ENCODE assay signal across 15 mouse cellular contexts in genomic region chr3:36797025-36797424, GRCm38 (mm10).
A peak's percentile ranks its signal among the peaks of the same experiment; 100 is the strongest.
DNase-seq lines count a peak whose midpoint lies in the region; ATAC-seq lines count a peak whose summit lies in the region.
"Had no signal": no experiment of that assay in that cellular context is flagged by ENCODE, and none has a peak within 500 bp of the region (broad histone marks: within the 10 kb centered on the region; RNA-seq: fewer than 3 reads in every experiment).

No protein-coding gene starts in this region.

- DNase-seq in heart, embryonic 10.5 days (ENCODE audit: low spot score): peak; percentile 39
- no peak for DNase-seq in heart, postnatal 25 days (ENCODE audit: low spot score)
- DNase-seq in 416B (ENCODE audit: low read depth): peak; percentile 46
- DNase-seq in embryonic facial prominence, embryonic 14.5 days (ENCODE audit: low spot score): peak; percentile 39
- no peak for DNase-seq in hindbrain, embryonic 14.5 days (ENCODE audit: low spot score)
- DNase-seq in layer of hippocampus, adult 8-10 months (ENCODE audit: low spot score in 2 of 2): no peak
- DNase-seq: cerebellum, adult 11-12 months; gastrocnemius, postnatal 14 days; heart, postnatal 10 days; lung, postnatal 10 days had no signal

- ATAC-seq in embryonic facial prominence, embryonic 14.5 days (ENCODE audit: low read depth): no peak
- ATAC-seq in kidney, embryonic 15.5 days (replicated peaks; ENCODE audit: low FRiP score): peak; percentile 58; the same call in 1 of the 2 replicates
- no peak for ATAC-seq in hindbrain, embryonic 14.5 days (ENCODE audit: low FRiP score)
- no peak for ATAC-seq in neural tube, embryonic 15.5 days (ENCODE audit: low FRiP score)

- 53% methylated on average over 4 of the region's 4 CpGs for WGBS in heart, embryonic 10.5 days
- WGBS in embryonic facial prominence, embryonic 14.5 days: 18% methylated on average over 4 of the region's 4 CpGs
- 31% methylated on average over 4 of the region's 4 CpGs for WGBS in kidney, embryonic 15.5 days
- WGBS in hindbrain, embryonic 14.5 days: 63% methylated on average over 4 of the region's 4 CpGs
- 59% methylated on average over 4 of the region's 4 CpGs for WGBS in neural tube, embryonic 15.5 days

- no peak overlapping the region for H3K9ac ChIP-seq in embryonic facial prominence, embryonic 14.5 days (ENCODE audit: low read depth, low read length)
- no peak overlapping the region for H3K9ac ChIP-seq in kidney, embryonic 15.5 days
- H3K9ac ChIP-seq in hindbrain, embryonic 14.5 days: no peak overlapping the region
- H3K9ac ChIP-seq in neural tube, embryonic 15.5 days (replicated peaks): no peak overlapping the region
- H3K9ac ChIP-seq: midbrain, embryonic 12.5 days had no signal

- H3K36me3 ChIP-seq in heart, embryonic 10.5 days: no peaks in the 10 kb centered on the region
- no peaks in the 10 kb centered on the region for H3K36me3 ChIP-seq in embryonic facial prominence, embryonic 14.5 days (ENCODE audit: control insufficient read depth, insufficient read depth, low read length)
- no peaks in the 10 kb centered on the region for H3K36me3 ChIP-seq in kidney, embryonic 15.5 days
- no peaks in the 10 kb centered on the region for H3K36me3 ChIP-seq in hindbrain, embryonic 14.5 days (replicated peaks; ENCODE audit: control insufficient read depth, insufficient read depth)
- H3K36me3 ChIP-seq in neural tube, embryonic 15.5 days: no peaks in the 10 kb centered on the region
- H3K36me3 ChIP-seq: G1E; midbrain, embryonic 12.5 days had no signal

- intact Hi-C loops in heart, postnatal 25 days (cut with DNase I): no loop called here

- H3K9me3 ChIP-seq in heart, embryonic 10.5 days: no peaks in the 10 kb centered on the region
- H3K9me3 ChIP-seq in embryonic facial prominence, embryonic 14.5 days (ENCODE audit: control insufficient read depth, low read length): no peaks in the 10 kb centered on the region
- H3K9me3 ChIP-seq in kidney, embryonic 15.5 days (replicated peaks): no peaks in the 10 kb centered on the region
- H3K9me3 ChIP-seq in hindbrain, embryonic 14.5 days (ENCODE audit: control insufficient read depth, low read length): no peaks in the 10 kb centered on the region
- no peaks in the 10 kb centered on the region for H3K9me3 ChIP-seq in neural tube, embryonic 15.5 days (replicated peaks)
- H3K9me3 ChIP-seq: G1E; midbrain, embryonic 12.5 days had no signal

- no peaks in the 10 kb centered on the region for H3K27me3 ChIP-seq in heart, embryonic 10.5 days (ENCODE audit: insufficient read depth, poor library complexity, severe bottlenecking)
- no peaks in the 10 kb centered on the region for H3K27me3 ChIP-seq in embryonic facial prominence, embryonic 14.5 days (replicated peaks; ENCODE audit: control insufficient read depth, insufficient read depth, low read length)
- H3K27me3 ChIP-seq in kidney, embryonic 15.5 days: no peaks in the 10 kb centered on the region
- H3K27me3 ChIP-seq in hindbrain, embryonic 14.5 days (ENCODE audit: control insufficient read depth, insufficient read depth, low read length): no peaks in the 10 kb centered on the region
- H3K27me3 ChIP-seq in neural tube, embryonic 15.5 days (replicated peaks): no peaks in the 10 kb centered on the region
- H3K27me3 ChIP-seq: midbrain, embryonic 12.5 days had no signal

- no peak overlapping the region for H3K4me2 ChIP-seq in embryonic facial prominence, embryonic 14.5 days (ENCODE audit: low read depth, low read length)
- no peak overlapping the region for H3K4me2 ChIP-seq in kidney, embryonic 15.5 days
- H3K4me2 ChIP-seq in hindbrain, embryonic 14.5 days (replicated peaks): no peak overlapping the region
- no peak overlapping the region for H3K4me2 ChIP-seq in neural tube, embryonic 15.5 days
- H3K4me2 ChIP-seq: midbrain, embryonic 12.5 days had no signal

- H3K4me3 ChIP-seq in heart, embryonic 10.5 days: no peak overlapping the region
- H3K4me3 ChIP-seq in embryonic facial prominence, embryonic 14.5 days (ENCODE audit: low read depth, low read length): no peak overlapping the region
- H3K4me3 ChIP-seq in kidney, embryonic 15.5 days (replicated peaks): no peak overlapping the region
- no peak overlapping the region for H3K4me3 ChIP-seq in hindbrain, embryonic 14.5 days (replicated peaks; ENCODE audit: low read length)
- no peak overlapping the region for H3K4me3 ChIP-seq in neural tube, embryonic 15.5 days (replicated peaks)
- H3K4me3 ChIP-seq: midbrain, embryonic 12.5 days; myocyte had no signal

- no peak overlapping the region for H3K27ac ChIP-seq in heart, embryonic 10.5 days
- H3K27ac ChIP-seq in embryonic facial prominence, embryonic 14.5 days (replicated peaks; ENCODE audit: low read depth, low read length): no peak overlapping the region
- 0 out of 2 replicates have a peak overlapping the region, but pooled peaks have one; percentile 60 for H3K27ac ChIP-seq in kidney, embryonic 15.5 days
- H3K27ac ChIP-seq in hindbrain, embryonic 14.5 days: no peak overlapping the region
- H3K27ac ChIP-seq in neural tube, embryonic 15.5 days (replicated peaks): no peak overlapping the region
- H3K27ac ChIP-seq: midbrain, embryonic 12.5 days had no signal

- 0 out of 2 replicates have a peak, but pooled peaks cover 2% of the 10 kb centered on the region for H3K4me1 ChIP-seq in heart, embryonic 10.5 days
- no peaks in the 10 kb centered on the region for H3K4me1 ChIP-seq in embryonic facial prominence, embryonic 14.5 days (ENCODE audit: control insufficient read depth, insufficient read depth, low read length)
- H3K4me1 ChIP-seq in kidney, embryonic 15.5 days: peaks cover 5% of the 10 kb centered on the region; the same call in 1 of the 2 replicates
- H3K4me1 ChIP-seq in hindbrain, embryonic 14.5 days (replicated peaks; ENCODE audit: control insufficient read depth, insufficient read depth, low read length): no peaks in the 10 kb centered on the region
- no peaks in the 10 kb centered on the region for H3K4me1 ChIP-seq in neural tube, embryonic 15.5 days
- H3K4me1 ChIP-seq: midbrain, embryonic 12.5 days had no signal

Comparison
In these comparisons a context has a peak if more than half of its experiments do, and no peak if none do; other contexts are left out.
1. DNase-seq: peak in heart, embryonic 10.5 days (single experiment), 416B (single experiment) and embryonic facial prominence, embryonic 14.5 days (single experiment); none in heart, postnatal 25 days (single experiment), hindbrain, embryonic 14.5 days (single experiment) and layer of hippocampus, adult 8-10 months (0 of 2).